Mouse (Mus musculus) cerebellum, adult 2 months (tissue): ENCODE measurements at regions not wholly inside any gene's neighbourhood (a gene's known extent, or its start where the extent isn't known, plus 50 kb on each side); places are given as distances from the start of the nearest gene placed in this dataset.

Experiments
- CTCF ChIP-seq: fragments of 200-500 bp; IDR thresholded peaks from 2 replicates; pipeline ENCODE4 v1.5.1; 2011; ENCODE audit warnings: low read depth, mild to moderate bottlenecking, control low read depth, low read length, moderate library complexity, borderline replicate concordance; ENCODE audit not compliant: insufficient read depth
- POLR2A ChIP-seq: fragments of 200-500 bp; IDR thresholded peaks from 2 replicates; pipeline ENCODE4 v1.6.1; 2011; ENCODE audit warnings: low read length, control low read depth, borderline replicate concordance; ENCODE audit not compliant: insufficient read depth

DNA sequence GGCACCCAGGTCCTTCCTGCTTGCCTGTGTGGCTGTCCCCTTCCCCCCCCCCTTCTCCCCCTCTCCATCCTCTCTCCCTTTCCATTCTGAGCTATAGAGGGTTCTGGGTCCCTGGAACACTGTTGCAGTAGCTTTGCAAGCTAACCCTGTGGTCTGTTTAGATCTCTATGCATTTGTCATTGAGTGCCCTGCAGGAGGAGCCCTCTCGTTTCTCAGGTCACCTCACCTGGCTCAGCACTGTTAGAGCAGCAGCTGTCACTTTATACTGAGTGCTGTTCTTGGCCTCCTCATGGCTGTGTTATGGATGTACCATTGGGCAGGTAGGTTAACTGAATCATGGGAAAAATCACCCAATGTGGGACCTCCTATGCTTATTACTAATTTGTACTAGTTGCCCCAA, 543.0 kb downstream of the Med13l start:
- no peak for TF ChIP-seq CTCF
- no peak for TF ChIP-seq POLR2A
